Mouse (Mus musculus) testis, postnatal 10 days (tissue): ENCODE results near the gene Oit1.
A peak's percentile ranks its signal among the peaks of the same experiment; 100 is the strongest.

ENCODE experiments used
- DNase-seq: peaks from one replicate; pipeline ENCODE4 v3.0.0; 2021; ENCODE audit warnings: low spot score

Gene Oit1

GRCm38 (mm10) chr14:8300281-8300680, 78.3 kb downstream of the Oit1 start:
- DNase-seq = peak; percentile 85
